Mouse (Mus musculus) central nervous system, embryonic 14 days (tissue): ENCODE results near the gene Gigyf2. TPM values are rescaled to one million over a fixed set of nuclear protein-coding genes. Genes with fewer than 3 reads are reported as not detected.

Experiments
- polyA plus RNA-seq: library from polyadenylated mRNA; depleted of rRNA; stranded (reverse); fragments of >200 nt; gene quantifications from 2 replicates; pipeline ENCODE4 v1.2.3, GENCODE M21; 2012; rRNA removed

The Gigyf2 gene
- 69.3 and 70.4 TPM in 2 replicates for polyA plus RNA-seq

GRCm38 (mm10) chr1:87326742-87327163, at the start of gene Gigyf2:
Gene Gigyf2, plus strand, starts transcription at chr1:87326998.

GRCm38 (mm10) chr1:87394594-87394993, 67.8 kb downstream of the Gigyf2 start, which contains the start of gene Kcnj13:
Gene Kcnj13, minus strand, starts transcription at chr1:87394729.

GRCm38 (mm10) chr1:87469971-87470370, 143.2 kb downstream of the Gigyf2 start, which contains the start of gene Snorc:
Gene Snorc, plus strand, starts transcription at chr1:87470271.

Other genes with a start within 250 kb of the Gigyf2 start
- gene Alppl2, start 237.1 kb upstream of the Gigyf2 start, polyA plus RNA-seq, result not detected in 2 replicates
- not detected in 2 replicates for gene Alpi, start 225.4 kb upstream of the Gigyf2 start, polyA plus RNA-seq
- 0.04 and 0.05 TPM in 2 replicates for gene Akp3, start 202.0 kb upstream of the Gigyf2 start, polyA plus RNA-seq
- 38.4 and 38.9 TPM in 2 replicates for gene Ecel1, start 170.5 kb upstream of the Gigyf2 start, polyA plus RNA-seq
- gene Prss56, start 143.7 kb upstream of the Gigyf2 start, polyA plus RNA-seq, result 0.92 and 1.6 TPM in 2 replicates
- gene Chrnd, start 136.4 kb upstream of the Gigyf2 start, polyA plus RNA-seq, result 0.05 and 2.1 TPM in 2 replicates
- 0.14 and 7.5 TPM in 2 replicates for gene Chrng, start 122.3 kb upstream of the Gigyf2 start, polyA plus RNA-seq
- 69.5 and 87.4 TPM in 2 replicates for gene Eif4e2, start 113.1 kb upstream of the Gigyf2 start, polyA plus RNA-seq
- gene Efhd1, start 62.6 kb upstream of the Gigyf2 start, polyA plus RNA-seq, result 1.6 and 3.0 TPM in 2 replicates
- 3.3 and 5.1 TPM in 2 replicates for gene Kcnj13, start 67.7 kb downstream of the Gigyf2 start, polyA plus RNA-seq
- 1.6 and 23.8 TPM in 2 replicates for gene Snorc, start 143.3 kb downstream of the Gigyf2 start, polyA plus RNA-seq
- gene Neu2, start 182.9 kb downstream of the Gigyf2 start, polyA plus RNA-seq, result 0.18 and 0.23 TPM in 2 replicates
- 8.1 and 8.4 TPM in 2 replicates for gene Ngef, start 246.9 kb downstream of the Gigyf2 start, polyA plus RNA-seq